Mouse (Mus musculus) forebrain, embryonic 14.5 days (tissue): Measurements from ENCODE around the gene Muc1. TPM values are rescaled to one million over a fixed set of nuclear protein-coding genes. Genes with fewer than 3 reads are reported as not detected.
"Not testable (repeated sequence)": the region's sequence is repeated elsewhere in the genome, so short reads cannot be mapped to it uniquely, and the experiment has no call there.

Experiments used
- ATAC-seq: fragments of 200-750 bp; cut with Nextera tagmentation; 2 replicates; pipeline ENCODE4 v1.8.0; 2017; ENCODE audit warnings: mild to moderate bottlenecking, moderate library complexity
- DNase-seq: peaks from one replicate; pipeline ENCODE4 v3.0.0-alpha.2; 2015; ENCODE audit warnings: low spot score
- H3K27ac ChIP-seq: fragments of 300-500 bp; sonication (generic); 2 replicates; pipeline ENCODE4 v1.5.1; 2014; ENCODE audit warnings: low read depth, mild to moderate bottlenecking, control low read depth, low read length, moderate library complexity
- H3K27me3 ChIP-seq: fragments of 300-500 bp; sonication (generic); replicated peaks from 2 replicates; pipeline ENCODE4 v1.6.1; 2014; ENCODE audit warnings: low read length, control low read depth, mixed read lengths; ENCODE audit not compliant: control insufficient read depth, insufficient read depth
- H3K36me3 ChIP-seq: fragments of 300-500 bp; sonication (generic); 2 replicates; pipeline ENCODE4 v1.6.1; 2014; ENCODE audit warnings: low read length, control low read depth; ENCODE audit not compliant: control insufficient read depth, insufficient read depth
- H3K4me1 ChIP-seq: fragments of 300-500 bp; sonication (generic); 2 replicates; pipeline ENCODE4 v1.6.1; 2014; ENCODE audit warnings: antibody characterized with exemption, low read length, control low read depth; ENCODE audit not compliant: control insufficient read depth, insufficient read depth
- H3K4me2 ChIP-seq: fragments of 300-500 bp; sonication (generic); 2 replicates; pipeline ENCODE4 v1.6.1; 2014; ENCODE audit warnings: mild to moderate bottlenecking, control low read depth, low read length
- H3K4me3 ChIP-seq: fragments of 300-500 bp; sonication (generic); 2 replicates; pipeline ENCODE4 v1.5.1; 2014; ENCODE audit warnings: low read depth, low read length, control low read depth
- H3K9ac ChIP-seq: fragments of 300-500 bp; sonication (generic); 2 replicates; pipeline ENCODE4 v1.6.1; 2014; ENCODE audit warnings: mild to moderate bottlenecking, low read length, control low read depth, moderate library complexity
- H3K9me3 ChIP-seq: fragments of 300-500 bp; sonication (generic); replicated peaks from 2 replicates; pipeline ENCODE4 v1.6.1; 2016; ENCODE audit warnings: low read length, control low read depth, mixed read lengths; ENCODE audit not compliant: control insufficient read depth
- WGBS: fragments of 180-500 bp; shearing (Covaris S2); extraction: QIAGEN DNeasy Blood & Tissue Kit; methylation state at CpG from one replicate; pipeline ENCODE4 v1.1.7; 2014; 5-methylcytosine and 5-hydroxymethylcytosine counted together
- polyA plus RNA-seq: library from polyadenylated mRNA; unstranded; fragments of >200 nt; fragmentation: Nextera tagmentation; extraction: Ambion mirVana; gene quantifications from 2 replicates; pipeline ENCODE4 v1.2.1, GENCODE M21; 2014

Gene Muc1
- polyA plus RNA-seq, 1 experiment from 2014 or later = 1.9 TPM

GRCm38 (mm10) chr3:89215853-89216252 lies 13.0 kb upstream of the Muc1 start:
- WGBS = 1% methylated on average over 6 of the region's 6 CpGs
- Histone ChIP-seq H3K4me3 (peak overlapping the region; percentile 81), H3K4me1 (peaks cover 25% of the 10 kb centered on the region), H3K9me3 (no peaks in the 10 kb centered on the region), H3K27me3 (no peaks in the 10 kb centered on the region), H3K36me3 (peaks cover 11% of the 10 kb centered on the region; the same call in 1 of the 2 replicates), H3K9ac (peak overlapping the region; percentile 77), H3K27ac (peak overlapping the region; percentile 98), H3K4me2 (peak overlapping the region; percentile 71)
- ATAC-seq = peak; percentile 33
- DNase-seq = peak; percentile 97

- not testable (repeated sequence) for H3K4me3 ChIP-seq, ATAC-seq, H3K9me3 ChIP-seq, DNase-seq, H3K27me3 ChIP-seq, H3K27ac ChIP-seq
- Histone ChIP-seq H3K4me2 (peak overlapping the region; percentile 71), H3K4me1 (peaks cover 28% of the 10 kb centered on the region), H3K36me3 (peaks cover 13% of the 10 kb centered on the region), H3K9ac (0 out of 2 replicates have a peak overlapping the region, but pooled peaks have one; percentile 2)
- 68% methylated on average over 7 of the region's 7 CpGs for WGBS
Measured at GRCm38 (mm10) chr3:89216407-89216806, 12.4 kb upstream of the Muc1 start.

- Histone ChIP-seq H3K4me2 (no peak overlapping the region), H3K27me3 (no peaks in the 10 kb centered on the region), H3K4me1 (peaks cover 23% of the 10 kb centered on the region), H3K9ac (no peak overlapping the region), H3K27ac (no peak overlapping the region), H3K36me3 (peaks cover 31% of the 10 kb centered on the region), H3K4me3 (no peak overlapping the region), H3K9me3 (no peaks in the 10 kb centered on the region)
- DNase-seq (no peak), ATAC-seq (no peak)
- 68% methylated on average over 1 of the region's 1 CpGs for WGBS
Measured at GRCm38 (mm10) chr3:89218271-89218670, 10.6 kb upstream of the Muc1 start.

GRCm38 (mm10) chr3:89219546-89219945 lies 9.3 kb upstream of the Muc1 start:
- Histone ChIP-seq H3K4me1 (peaks cover 33% of the 10 kb centered on the region), H3K4me3 (no peak overlapping the region), H3K9me3 (no peaks in the 10 kb centered on the region), H3K36me3 (peaks cover 42% of the 10 kb centered on the region), H3K9ac (no peak overlapping the region), H3K27ac (no peak overlapping the region), H3K4me2 (no peak overlapping the region), H3K27me3 (no peaks in the 10 kb centered on the region)
- 57% methylated on average over 8 of the region's 8 CpGs for WGBS
- ATAC-seq (no peak), DNase-seq (no peak)

GRCm38 (mm10) chr3:89221167-89221566 lies 7.7 kb upstream of the Muc1 start:
- H3K4me1 ChIP-seq = peaks cover 35% of the 10 kb centered on the region
- WGBS = 62% methylated on average over 5 of the region's 5 CpGs

GRCm38 (mm10) chr3:89224796-89225195 lies 4.1 kb upstream of the Muc1 start:
- peak overlapping the region; percentile 85 for H3K9ac ChIP-seq
- H3K4me3 ChIP-seq = peak overlapping the region; percentile 62
- no peak for ATAC-seq
- H3K27me3 ChIP-seq = no peaks in the 10 kb centered on the region
- no peak for DNase-seq
- no peaks in the 10 kb centered on the region for H3K9me3 ChIP-seq
- H3K36me3 ChIP-seq = peaks cover 39% of the 10 kb centered on the region
- 17% methylated on average over 11 of the region's 11 CpGs for WGBS
- peaks cover 48% of the 10 kb centered on the region for H3K4me1 ChIP-seq
- H3K27ac ChIP-seq = peak overlapping the region; percentile 94
- peak overlapping the region; percentile 72 for H3K4me2 ChIP-seq

More at GRCm38 (mm10) chr3:89221167-89221566, 7.7 kb upstream of the Muc1 start:
- Histone ChIP-seq H3K9me3 (no peaks in the 10 kb centered on the region), H3K4me2 (no peak overlapping the region), H3K4me3 (no peak overlapping the region), H3K9ac (no peak overlapping the region; the same call in 1 of the 2 replicates), H3K27ac (no peak overlapping the region), H3K36me3 (peaks cover 42% of the 10 kb centered on the region), H3K27me3 (no peaks in the 10 kb centered on the region)
- DNase-seq = no peak
- ATAC-seq = no peak

GRCm38 (mm10) chr3:89225321-89225815 lies 3.5 kb upstream of the Muc1 start:
- DNase-seq = no peak
- H3K27me3 ChIP-seq = no peaks in the 10 kb centered on the region
- no peak for ATAC-seq
- H3K9ac ChIP-seq = peak overlapping the region; percentile 85
- peaks cover 35% of the 10 kb centered on the region for H3K36me3 ChIP-seq
- peak overlapping the region; percentile 94 for H3K27ac ChIP-seq
- peak overlapping the region; percentile 62 for H3K4me3 ChIP-seq
- H3K4me2 ChIP-seq = peak overlapping the region; percentile 72
- H3K9me3 ChIP-seq = no peaks in the 10 kb centered on the region
- WGBS = 6% methylated on average over 12 of the region's 12 CpGs
- H3K4me1 ChIP-seq = peaks cover 48% of the 10 kb centered on the region

GRCm38 (mm10) chr3:89225918-89226317 lies 2.9 kb upstream of the Muc1 start:
- H3K36me3 ChIP-seq = peaks cover 35% of the 10 kb centered on the region

GRCm38 (mm10) chr3:89226361-89226760 lies 2.5 kb upstream of the Muc1 start:
- peaks cover 32% of the 10 kb centered on the region for H3K36me3 ChIP-seq
- peak overlapping the region; percentile 94 for H3K27ac ChIP-seq
- DNase-seq (no peak), ATAC-seq (no peak)
- H3K4me3 ChIP-seq = peak overlapping the region; percentile 62
- no peaks in the 10 kb centered on the region for H3K9me3 ChIP-seq
- WGBS = under 1% methylated on average over 11 of the region's 11 CpGs
- peak overlapping the region; percentile 72 for H3K4me2 ChIP-seq
- H3K4me1 ChIP-seq = peaks cover 46% of the 10 kb centered on the region
- H3K27me3 ChIP-seq = no peaks in the 10 kb centered on the region
- peak overlapping the region; percentile 85 for H3K9ac ChIP-seq

More at GRCm38 (mm10) chr3:89225918-89226317, 2.9 kb upstream of the Muc1 start:
- H3K9ac ChIP-seq = peak overlapping the region; percentile 85
- peak overlapping the region; percentile 62 for H3K4me3 ChIP-seq
- WGBS = 6% methylated on average over 4 of the region's 4 CpGs
- H3K27ac ChIP-seq = peak overlapping the region; percentile 94
- H3K9me3 ChIP-seq = no peaks in the 10 kb centered on the region
- peaks cover 48% of the 10 kb centered on the region for H3K4me1 ChIP-seq
- peak overlapping the region; percentile 72 for H3K4me2 ChIP-seq
- H3K27me3 ChIP-seq = no peaks in the 10 kb centered on the region
- ATAC-seq (peak; percentile 66), DNase-seq (peak; percentile 95)
